Mouse (Mus musculus) layer of hippocampus, postnatal 10 days (tissue): ENCODE data around the gene Tead3. TPM values are rescaled to one million over a fixed set of nuclear protein-coding genes. Genes with fewer than 3 reads are reported as not detected.

Experiments
- DNase-seq, 2 experiments: peaks; one replicate each; pipeline ENCODE4 v3.0.0; 2021; ENCODE audit warnings: low spot score in 2 of 2
- long read RNA-seq: library from polyadenylated mRNA; stranded (forward); transcript quantifications from one replicate; pipeline ENCODE4 v2.0.0, GENCODE M21; 2023
- total RNA-seq, 2 experiments: library from RNA; stranded (reverse); gene quantifications; 2 replicates each; pipeline ENCODE4 v1.2.3; 2021

Tead3 gene
- 1 to 10 TPM; 5.6 to 6.1 TPM for total RNA-seq
- long read RNA-seq, partial matches to known transcripts, result 2 of 2 reads
- long read RNA-seq, other reads (novel, unspliced or antisense), result 0 of 2 reads

DNA sequence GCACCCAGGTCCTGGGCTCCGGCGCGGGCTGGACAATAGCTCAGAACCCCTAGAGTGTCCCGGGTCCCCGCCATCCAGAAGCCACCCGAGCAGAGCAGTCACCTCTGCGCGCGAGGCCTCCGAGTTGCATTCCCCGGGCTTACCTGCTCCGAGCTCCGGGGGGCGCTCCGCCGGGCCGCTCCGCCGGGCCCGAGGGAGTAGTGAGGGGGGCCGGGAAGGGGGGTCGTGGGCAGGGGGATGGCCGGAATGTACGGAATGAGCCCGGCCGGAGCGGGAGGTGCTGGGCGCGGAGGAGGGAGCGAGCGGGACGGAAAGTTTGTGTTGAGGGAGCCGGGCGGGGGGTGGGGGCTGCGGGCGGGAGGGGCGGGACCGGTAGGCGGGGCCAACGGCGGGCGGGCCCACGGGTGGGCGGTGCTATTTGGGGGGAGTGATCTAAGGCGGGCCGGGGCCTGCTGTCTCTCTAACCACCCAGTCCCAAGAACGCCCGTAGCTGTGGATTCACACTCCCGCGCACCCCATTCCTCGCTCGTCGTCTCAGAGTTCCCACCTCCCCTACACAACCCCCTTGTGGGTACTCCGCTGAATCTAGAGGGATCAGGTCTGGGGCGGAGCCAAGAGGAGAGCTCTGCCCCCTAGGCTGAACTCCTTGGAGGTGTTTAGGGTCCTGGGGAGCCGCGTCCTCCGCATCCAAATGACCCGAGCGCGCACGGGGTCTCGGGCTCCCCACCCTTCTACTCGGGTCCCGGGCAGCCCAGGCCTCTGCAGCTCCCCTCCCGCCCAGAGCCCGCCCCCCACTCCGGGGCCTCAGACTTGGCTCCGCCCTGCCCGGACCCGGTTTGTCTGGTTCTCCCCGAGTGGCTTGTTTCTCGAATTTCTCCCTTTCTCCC, at the start of gene Tead3:
Gene Tead3 (minus strand): TSS at position 352 of the 887 bp plus-strand sequence.
- peak; percentile 70 to 79 for DNase-seq

DNA sequence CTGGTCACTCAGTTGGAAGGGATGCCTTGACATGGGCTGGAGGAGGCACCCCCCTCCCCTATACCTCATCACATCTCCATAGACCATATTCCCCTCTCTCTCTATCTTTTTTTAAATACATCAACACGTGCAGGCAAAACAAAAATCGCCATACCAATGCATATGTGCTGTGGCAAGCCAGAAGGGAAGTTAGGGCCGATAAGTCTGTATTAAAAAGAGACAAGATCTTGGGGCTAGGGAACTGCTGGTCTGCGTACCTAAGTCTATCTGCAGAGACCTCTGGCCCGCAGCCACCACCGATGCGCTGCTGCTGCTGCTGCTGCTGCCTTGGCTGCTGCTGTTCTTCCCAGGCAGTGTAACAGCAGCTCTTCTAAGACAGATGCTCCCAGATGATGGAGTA, 44.4 kb upstream of the Tead3 start:
- DNase-seq, result no peak

DNA sequence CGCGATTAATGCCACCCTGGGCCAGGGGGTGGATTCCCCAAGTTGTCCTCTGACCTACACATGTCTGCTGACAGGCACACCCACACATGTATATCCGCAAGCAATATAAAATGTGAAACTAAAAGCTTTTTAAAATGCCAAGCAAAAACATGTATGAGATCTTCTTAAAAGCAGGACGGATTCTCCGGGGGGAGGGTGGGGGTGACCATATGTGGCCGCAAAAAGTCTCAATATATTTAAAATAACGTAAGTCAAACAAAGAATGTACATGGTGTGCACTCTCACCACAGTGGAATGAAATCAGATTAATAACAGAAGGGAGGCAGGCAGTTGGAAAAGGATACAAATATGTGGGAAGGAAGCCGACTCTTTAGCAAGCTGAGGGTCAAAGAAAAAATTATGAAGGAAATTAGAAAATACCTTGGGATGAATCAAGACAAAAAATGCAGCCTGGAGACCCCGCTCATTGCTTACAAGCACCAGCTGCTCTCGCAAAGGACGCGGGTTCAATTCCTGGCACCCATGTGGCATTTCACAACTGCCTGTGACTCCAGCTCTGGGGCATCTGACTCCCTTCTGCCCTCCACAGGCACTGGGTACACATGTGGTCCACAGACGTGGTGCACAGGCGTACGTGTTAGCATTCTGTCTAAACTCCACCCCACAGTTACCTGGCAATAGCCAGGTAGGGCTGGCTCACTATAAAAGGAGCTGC, 43.6 kb upstream of the Tead3 start:
- DNase-seq, result no peak

DNA sequence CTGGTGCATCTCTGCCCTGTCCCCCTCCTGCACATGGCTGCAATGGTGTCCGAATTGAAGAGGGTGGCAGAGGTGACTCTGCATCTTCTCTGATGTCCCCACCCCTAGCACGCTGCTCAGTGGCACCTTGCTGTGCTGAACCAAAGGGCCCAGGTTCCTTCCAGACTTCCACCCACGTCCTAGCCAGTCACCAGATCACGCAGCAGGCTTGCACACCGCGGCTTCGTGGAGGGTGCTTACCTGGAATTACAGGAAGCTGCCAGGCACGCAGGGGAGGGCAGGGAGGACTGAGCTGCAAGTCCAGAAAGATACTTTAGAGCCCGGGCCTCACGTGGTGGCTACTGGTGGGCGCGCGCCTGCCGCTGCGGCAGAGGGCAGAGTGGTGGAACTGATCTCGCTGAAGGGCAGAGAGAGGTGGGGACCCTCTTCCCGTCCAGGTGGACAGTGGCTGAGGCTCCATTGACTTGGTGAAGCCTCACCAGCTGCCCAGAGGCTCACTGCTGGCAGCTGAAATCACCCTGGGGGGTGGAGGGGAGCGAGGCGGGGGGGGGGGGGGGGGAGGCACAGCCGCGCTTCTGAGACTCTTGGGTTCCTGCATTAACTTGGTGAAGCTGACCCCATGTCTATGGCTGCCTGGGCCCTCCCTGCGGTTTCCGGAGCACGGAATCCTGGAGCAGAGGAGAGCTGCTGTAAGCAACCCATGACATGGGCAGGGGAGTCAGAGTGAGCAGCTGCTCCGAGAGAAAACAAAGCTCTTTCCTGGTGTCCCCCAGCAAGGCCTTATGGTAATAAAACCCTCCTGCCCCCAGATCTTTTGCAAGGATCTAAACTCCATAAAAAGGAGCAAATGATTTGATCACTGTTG, 41.2 kb upstream of the Tead3 start:
- DNase-seq, result no peak

DNA sequence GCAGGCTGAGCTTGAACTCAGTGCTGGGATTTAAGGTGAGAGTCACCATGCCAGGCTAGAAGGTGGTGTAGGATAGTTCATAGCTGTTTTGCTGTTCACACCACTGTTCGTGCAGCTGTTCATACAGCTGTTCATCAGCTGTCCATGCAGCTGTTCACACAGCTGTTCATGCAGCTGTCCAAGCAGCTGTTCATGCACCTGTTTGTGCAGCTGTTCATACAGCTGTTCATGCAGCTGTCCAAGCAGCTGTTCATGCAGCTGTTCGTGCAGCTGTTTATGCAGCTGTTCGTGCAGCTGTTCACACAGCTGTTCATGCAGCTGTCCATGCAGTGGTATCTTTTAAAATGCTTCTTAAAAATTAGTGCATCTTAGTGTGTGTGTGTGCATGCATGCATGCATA, 37.9 kb upstream of the Tead3 start:
- DNase-seq, result no peak

GRCm38 (mm10) chr17:28386150-28386905, 35.7 kb upstream of the Tead3 start:
- DNase-seq, result peak; percentile 84 to 85

DNA sequence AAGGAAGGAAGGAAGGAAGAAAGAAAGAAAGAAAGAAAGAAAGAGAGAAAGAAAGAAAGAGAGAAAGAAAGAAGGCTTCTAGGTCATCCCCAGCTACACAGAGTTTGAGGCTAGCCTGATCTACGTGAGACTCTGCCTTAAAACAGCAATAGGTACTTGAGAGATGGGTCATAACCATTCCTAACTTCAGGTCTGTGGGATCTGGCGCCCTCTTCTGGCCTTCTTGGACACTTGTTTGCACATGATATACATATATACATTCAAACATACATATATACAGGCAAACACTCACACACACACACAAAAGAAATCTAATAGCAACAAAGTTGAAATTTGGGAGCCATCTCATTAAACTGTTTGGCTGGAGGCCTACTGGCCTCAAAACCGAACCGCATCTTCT, 33.7 kb upstream of the Tead3 start:
- no peak for DNase-seq

DNA sequence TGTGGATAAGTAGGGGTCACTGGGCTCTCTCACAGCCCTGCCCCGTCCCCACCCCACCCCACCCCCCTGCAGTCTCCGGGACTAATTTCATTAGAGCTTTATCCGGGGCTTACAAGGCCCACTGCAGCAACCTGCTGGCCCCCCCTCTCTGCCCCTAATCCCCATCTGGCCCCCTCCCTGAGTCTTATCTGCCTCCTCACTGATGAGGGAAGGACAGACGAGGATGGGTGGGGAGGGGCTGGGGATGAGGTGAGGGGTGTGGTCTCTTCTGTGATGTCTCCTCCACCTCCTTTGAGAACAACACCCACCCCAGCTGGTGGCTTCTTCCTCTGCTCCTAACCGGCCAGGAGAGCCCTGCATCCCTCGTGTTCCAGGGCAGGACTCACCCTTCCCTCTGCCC, 29.6 kb upstream of the Tead3 start:
- no peak for DNase-seq

DNA sequence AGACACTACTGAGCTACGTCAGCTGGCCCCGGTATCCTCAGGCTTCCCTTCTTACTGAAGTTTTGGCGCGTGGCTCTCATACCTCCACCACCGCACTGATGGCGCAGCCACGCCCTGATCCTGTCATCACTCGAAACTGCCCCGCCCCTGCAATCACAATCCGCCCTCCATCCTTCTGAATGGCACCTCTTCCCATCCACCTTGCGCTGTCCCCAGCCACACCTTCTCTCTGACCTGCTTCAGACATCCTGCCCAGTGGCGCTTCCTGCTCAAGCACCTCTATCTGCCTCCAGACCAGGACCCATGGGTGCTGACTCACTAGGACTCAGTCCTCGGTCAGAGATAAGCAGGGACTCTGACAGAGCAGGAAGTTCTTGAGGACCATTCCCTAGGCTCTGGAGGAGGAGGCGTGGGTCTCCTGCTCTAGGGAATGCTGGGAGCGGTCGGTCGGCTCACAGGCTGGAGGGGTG, 25.0 kb upstream of the Tead3 start:
- DNase-seq, result no peak

DNA sequence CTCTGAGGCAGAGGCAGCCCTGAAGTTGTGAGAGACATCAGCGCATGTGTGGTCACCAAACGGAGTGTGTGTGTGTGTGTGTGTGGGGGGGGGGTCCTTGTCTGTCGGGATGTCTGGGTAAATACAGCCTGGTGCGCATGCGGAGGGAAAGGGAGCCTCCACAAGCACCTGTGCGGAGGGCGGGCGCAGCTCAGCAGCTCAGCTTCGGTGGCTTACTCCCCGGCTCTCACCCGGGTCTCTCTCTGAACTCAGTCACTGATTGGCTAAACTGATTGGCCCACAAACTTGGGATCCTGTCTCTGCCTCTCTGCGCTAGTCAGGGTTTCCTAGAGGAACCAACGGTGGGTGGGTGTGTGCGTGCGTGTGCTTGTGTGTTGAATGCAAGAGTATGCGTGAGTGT, 23.9 kb upstream of the Tead3 start:
- DNase-seq, result no peak

DNA sequence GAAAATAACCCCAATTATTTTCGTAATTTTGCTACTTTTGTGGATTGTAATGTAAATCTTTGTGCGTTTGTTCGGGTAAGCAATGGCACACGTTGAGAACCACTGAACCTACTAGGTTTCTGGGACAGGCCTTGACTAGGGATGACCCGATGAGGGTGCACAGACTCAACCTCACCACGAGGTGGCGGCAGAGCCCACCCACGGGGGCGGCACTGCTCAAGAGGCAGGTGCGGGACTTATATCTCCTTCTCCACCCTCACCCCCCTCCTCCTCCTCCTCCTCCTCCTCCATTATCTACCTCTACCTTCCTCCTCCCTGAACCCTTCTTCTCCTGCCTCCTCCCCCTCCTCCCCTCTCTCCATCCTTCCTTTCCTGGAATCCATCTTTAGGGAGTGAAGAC, 23.2 kb upstream of the Tead3 start:
- peak; percentile 55 to 56 for DNase-seq

DNA sequence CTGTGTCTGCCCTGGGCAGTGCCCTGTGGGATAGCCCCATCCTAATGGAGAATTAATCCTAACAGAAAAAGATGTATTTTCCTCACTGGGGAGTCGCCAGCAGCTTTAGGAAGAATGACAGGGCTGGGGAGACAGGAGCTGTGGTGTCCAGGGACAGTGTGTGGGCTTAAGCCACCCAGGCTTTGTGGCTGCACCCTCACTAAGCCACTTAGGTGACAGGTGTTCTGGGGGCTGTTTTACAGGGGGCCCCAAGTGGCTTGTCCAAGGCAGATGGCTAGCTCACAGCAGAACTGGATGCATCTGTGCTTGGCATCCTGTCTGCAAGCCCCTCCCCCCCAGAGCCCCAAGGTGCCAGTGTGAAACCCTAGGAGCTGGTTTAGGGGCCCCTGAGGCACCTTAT, 21.3 kb upstream of the Tead3 start:
- no peak for DNase-seq

DNA sequence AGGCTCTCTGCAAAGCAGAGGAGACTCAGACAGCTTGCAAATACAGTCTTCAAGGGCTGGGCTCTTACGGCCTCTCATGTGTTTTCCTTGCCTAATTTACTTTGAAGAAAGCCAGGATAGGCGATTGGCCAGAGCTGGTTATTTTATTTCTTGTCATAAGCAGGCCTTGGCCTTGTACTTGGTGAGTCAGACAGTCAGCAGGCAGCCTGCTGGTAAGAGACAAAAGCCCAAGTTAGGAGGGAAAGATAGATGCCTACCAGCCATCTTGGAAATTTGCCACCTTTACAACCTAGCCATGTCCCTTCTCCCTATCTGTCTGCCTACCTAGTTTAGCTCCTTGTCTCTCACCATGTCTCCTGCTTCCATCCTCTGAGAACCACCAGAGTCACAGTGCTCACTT, 20.7 kb upstream of the Tead3 start:
- no peak for DNase-seq

DNA sequence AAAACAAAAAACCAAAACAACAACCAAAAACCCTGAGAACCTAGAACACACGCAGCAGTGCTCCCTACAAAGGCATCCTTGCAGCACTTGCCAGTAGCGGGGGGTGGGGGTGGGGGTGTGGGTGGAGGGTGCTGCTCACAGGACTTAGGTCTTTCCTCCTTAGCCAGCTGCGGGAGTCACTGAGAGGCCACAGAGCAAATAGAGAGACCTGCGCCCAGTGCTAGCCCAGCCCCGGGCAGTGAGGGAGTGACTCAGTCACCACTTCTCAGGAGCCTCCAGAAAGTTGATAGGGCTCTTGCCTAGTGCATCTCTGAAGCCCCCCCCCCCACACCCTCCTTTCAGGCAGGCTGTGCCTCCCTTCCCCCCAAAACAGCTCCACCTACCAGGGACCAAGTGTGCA, 18.4 kb upstream of the Tead3 start:
- no peak for DNase-seq

- peak; percentile 73 to 76 for DNase-seq
These were observed 17.8 kb upstream of the Tead3 start for GRCm38 (mm10) chr17:28368449-28368848.

DNA sequence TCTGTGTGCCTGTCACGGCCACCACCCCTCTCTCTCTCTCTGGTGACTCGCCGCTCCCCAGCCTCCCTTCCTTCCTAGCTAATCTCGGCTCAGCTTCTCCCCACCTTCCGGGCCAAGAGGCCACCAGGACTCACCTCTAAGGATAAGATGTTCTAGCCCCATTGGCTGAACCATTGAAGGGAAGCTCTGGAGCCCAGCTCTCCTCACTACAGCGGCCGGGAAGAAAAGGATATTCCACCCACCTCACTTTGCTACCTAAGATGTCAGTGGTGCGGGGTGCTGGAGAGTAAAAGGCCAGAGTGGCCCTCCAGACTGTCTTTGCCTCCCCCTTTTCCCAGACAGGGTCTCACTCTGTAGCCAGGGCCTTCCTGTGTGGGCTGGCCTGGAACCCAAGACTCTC, 14.5 kb upstream of the Tead3 start, which contains the start of gene Tulp1:
Gene Tulp1 (minus strand): TSS at position 101 of the 400 bp plus-strand sequence.
- DNase-seq, result no peak

GRCm38 (mm10) chr17:28363507-28363906, 12.9 kb upstream of the Tead3 start:
- DNase-seq, result no peak

DNA sequence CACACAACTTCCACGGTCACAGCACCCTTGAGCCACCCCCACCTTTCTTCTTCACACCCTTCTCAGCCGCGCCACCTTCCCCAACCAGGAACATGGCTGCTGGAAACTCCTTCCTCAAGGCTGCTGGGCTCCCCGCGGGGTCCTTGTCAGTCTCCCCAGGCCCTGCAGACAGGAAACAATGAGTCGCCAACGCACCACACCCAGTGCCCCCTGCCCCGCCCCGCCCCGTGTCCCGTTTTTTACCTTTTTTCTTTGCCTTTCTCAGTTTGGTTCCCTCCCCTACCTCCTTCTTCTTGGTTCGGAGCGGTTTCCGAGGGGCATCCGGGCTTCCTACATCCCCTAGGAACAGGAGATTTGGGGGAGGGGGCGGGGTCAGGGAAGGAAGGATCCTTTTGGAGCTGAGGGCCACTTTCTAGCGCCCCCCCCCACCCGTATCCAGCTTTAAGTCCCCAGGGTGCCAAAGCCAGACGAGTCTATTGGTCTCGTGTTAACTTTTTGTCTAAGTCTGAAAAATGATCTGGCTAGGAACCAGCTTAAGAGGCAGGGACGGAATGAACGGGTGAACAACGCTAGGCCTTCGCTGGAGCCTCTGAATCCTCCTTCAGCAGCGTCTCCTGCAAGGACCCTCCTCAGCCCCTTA, 12.2 kb upstream of the Tead3 start:
- no peak for DNase-seq

GRCm38 (mm10) chr17:28361921-28362652, 11.5 kb upstream of the Tead3 start:
- DNase-seq, result no peak
